Mouse (Mus musculus): Measurements from ENCODE around the gene Rnf186. TPM values are rescaled to one million over a fixed set of nuclear protein-coding genes. Genes with fewer than 3 reads are reported as not detected.

Gene Rnf186
- total RNA-seq (2023): not detected

DNA sequence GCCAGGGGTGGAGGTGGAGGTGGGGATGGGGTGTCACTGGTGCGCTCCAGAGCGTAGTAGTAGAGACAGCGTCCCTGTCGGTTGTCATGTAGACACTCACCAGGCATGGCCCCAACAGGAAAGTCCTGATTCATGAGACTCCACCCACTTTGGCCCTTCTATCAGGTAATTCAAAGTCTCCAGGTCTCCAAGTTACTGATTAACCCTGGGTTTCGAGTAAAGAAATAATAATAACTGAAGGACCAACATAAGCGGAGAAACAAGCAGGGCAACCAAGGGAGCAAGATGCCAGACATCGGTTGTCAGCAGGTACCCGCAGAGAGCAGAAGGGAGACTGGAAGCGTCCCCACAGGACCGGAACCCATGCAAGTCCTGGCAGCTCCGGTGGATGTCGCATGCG, at the start of gene Rnf186:
Gene Rnf186, plus strand, starts transcription at position 247 of the 400 bp plus-strand sequence.

DNA sequence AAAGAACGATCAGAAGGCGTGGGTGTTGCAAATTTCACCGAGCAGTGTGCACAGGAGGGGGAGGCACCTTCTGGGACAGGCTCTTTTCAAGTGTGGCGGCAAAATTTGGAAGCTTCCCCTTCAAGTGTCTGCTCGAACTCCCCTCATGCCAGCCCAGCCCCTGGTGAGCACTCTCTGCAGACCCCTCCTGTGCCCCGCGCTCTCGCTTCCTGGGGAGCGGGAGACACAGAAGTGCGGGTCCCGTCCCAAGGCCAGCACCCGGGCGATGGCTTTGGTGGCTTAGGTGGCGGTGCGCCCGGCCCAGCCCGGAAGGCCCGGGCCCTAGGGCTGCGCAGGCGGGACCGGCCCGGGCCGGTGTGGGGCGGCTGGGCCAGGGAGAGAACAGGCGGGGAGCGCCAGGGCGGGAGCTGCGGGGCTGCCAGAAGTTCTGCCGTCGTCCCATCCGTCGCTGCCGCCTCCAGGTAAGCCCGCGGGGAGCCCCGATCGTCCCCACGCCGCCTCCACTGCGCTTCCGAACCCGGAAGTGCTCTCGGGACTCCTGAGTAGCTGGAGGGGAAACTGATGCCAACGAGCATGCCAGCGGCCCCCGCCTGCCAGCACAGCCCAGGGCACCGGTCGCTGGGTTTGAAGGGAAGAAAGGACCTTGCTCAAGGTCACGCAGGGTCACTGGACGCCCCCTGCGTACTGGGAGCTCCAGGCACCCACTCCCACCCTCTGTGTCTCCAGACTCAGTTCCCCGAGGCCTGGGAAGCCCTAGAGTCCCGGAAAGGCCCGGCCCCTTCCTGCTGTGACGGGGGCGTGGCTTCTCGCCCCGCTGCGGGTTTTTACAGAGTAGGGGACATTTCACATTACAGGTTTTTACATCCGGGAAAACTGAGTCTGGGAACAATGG, 6.2 kb downstream of the Rnf186 start, which contains the start of gene Tmco4:
Gene Tmco4, plus strand, starts transcription at position 62 of the 892 bp plus-strand sequence.

Other genes with a start within 250 kb of the Rnf186 start
- gene Pla2g2c, start 242.3 kb upstream of the Rnf186 start, total RNA-seq (2023): not detected
- gene Ubxn10, start 229.9 kb upstream of the Rnf186 start, total RNA-seq (2023): not detected
- not detected for gene Pla2g2f, start 209.5 kb upstream of the Rnf186 start, total RNA-seq (2023)
- not detected for gene Pla2g2d, start 191.4 kb upstream of the Rnf186 start, total RNA-seq (2023)
- 1 to 10 TPM; 1.4 to 1.7 TPM for gene Pla2g5, start 103.6 kb upstream of the Rnf186 start, total RNA-seq (2023)
- gene Gm13030, start 93.1 kb upstream of the Rnf186 start, total RNA-seq (2023): not detected
- gene Pla2g2e, start 89.2 kb upstream of the Rnf186 start, total RNA-seq (2023): not detected
- gene Otud3, start 53.2 kb upstream of the Rnf186 start, total RNA-seq (2023): 10 to 100 TPM; 18.1 to 18.9 TPM
- 10 to 100 TPM in 1 of 2 experiments, 1 to 10 TPM in 1; 9.2 to 11.4 TPM for gene Tmco4, start 5.8 kb downstream of the Rnf186 start, total RNA-seq (2023)
- not detected for gene Htr6, start 108.5 kb downstream of the Rnf186 start, total RNA-seq (2023)
- gene Nbl1, start 125.9 kb downstream of the Rnf186 start, total RNA-seq (2023): under 1 TPM; 0.75 to 0.82 TPM
- gene Minos1, start 164.0 kb downstream of the Rnf186 start, total RNA-seq (2023): 100 to 1,000 TPM; 102 to 108 TPM
- 100 to 1,000 TPM; 593 to 594 TPM for gene Capzb, start 225.8 kb downstream of the Rnf186 start, total RNA-seq (2023)

Measured in neutrophil, adult 83 days (primary cell).